Mouse (Mus musculus) liver, embryonic 12.5 days (tissue): Measurements from ENCODE around the gene Stx16. TPM values are rescaled to one million over a fixed set of nuclear protein-coding genes. Genes with fewer than 3 reads are reported as not detected.

Source experiments
- ATAC-seq: fragments of 200-750 bp; cut with Nextera tagmentation; 2 replicates; pipeline ENCODE4 v1.8.0; 2017; ENCODE audit warnings: moderate number of reproducible peaks, mild to moderate bottlenecking, moderate library complexity
- H3K27ac ChIP-seq: fragments of 300-500 bp; sonication (generic); 2 replicates; pipeline ENCODE4 v1.5.1; 2016; ENCODE audit warnings: mild to moderate bottlenecking
- H3K27me3 ChIP-seq: fragments of 300-500 bp; sonication (generic); replicated peaks from 2 replicates; pipeline ENCODE4 v1.6.1; 2016; ENCODE audit warnings: mild to moderate bottlenecking, moderate library complexity
- H3K36me3 ChIP-seq: fragments of 300-500 bp; sonication (generic); 2 replicates; pipeline ENCODE4 v1.6.1; 2016; ENCODE audit warnings: mild to moderate bottlenecking, moderate library complexity
- H3K4me1 ChIP-seq: fragments of 300-500 bp; sonication (generic); 2 replicates; pipeline ENCODE4 v1.6.1; 2016
- H3K4me2 ChIP-seq: fragments of 300-500 bp; sonication (generic); 2 replicates; pipeline ENCODE4 v1.6.1; 2016; ENCODE audit warnings: mild to moderate bottlenecking, moderate library complexity
- H3K4me3 ChIP-seq: fragments of 300-500 bp; sonication (generic); 2 replicates; pipeline ENCODE4 v1.5.1; 2016; ENCODE audit warnings: mild to moderate bottlenecking, moderate library complexity
- H3K9ac ChIP-seq: fragments of 300-500 bp; sonication (generic); 2 replicates; pipeline ENCODE4 v1.6.1; 2016; ENCODE audit warnings: mild to moderate bottlenecking, moderate library complexity
- H3K9me3 ChIP-seq: fragments of 300-500 bp; sonication (generic); replicated peaks from 2 replicates; pipeline ENCODE4 v1.6.1; 2016; ENCODE audit warnings: mild to moderate bottlenecking, moderate library complexity
- WGBS: fragments of 180-500 bp; shearing (Covaris S2); methylation state at CpG from one replicate; pipeline ENCODE4 v1.1.7; 2016; ENCODE audit not compliant: insufficient replicate concordance; 5-methylcytosine and 5-hydroxymethylcytosine counted together
- polyA plus RNA-seq: library from polyadenylated mRNA; unstranded; fragments of >200 nt; fragmentation: Nextera tagmentation; extraction: Ambion mirVana; gene quantifications from 2 replicates; pipeline ENCODE4 v1.2.1, GENCODE M21; 2016

Gene Stx16
- polyA plus RNA-seq, 1 experiment from 2014 or later: 4.9 TPM

DNA sequence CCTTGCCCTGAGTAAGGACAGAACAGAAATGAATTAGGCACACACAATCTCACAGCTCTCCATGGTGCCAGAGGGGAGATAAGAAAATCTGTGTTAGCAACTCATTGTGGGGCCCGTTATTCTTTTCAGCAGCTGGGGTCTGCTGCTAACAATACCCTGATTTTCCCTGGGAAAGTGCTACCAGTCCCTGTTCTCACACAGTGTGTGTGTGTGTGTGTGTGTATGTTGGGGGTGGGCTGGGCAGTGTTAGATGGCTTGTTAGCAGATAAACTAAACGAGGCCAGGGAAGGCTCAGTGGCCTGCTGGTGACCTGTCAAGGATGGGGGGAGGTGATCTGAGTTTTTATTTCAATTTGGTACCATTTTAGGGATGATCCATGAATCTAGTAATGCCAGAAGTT is 14.9 kb upstream of the Stx16 start:
- 20% methylated on average over 2 of the region's 2 CpGs for WGBS
- H3K4me1 ChIP-seq: no peaks in the 10 kb centered on the region
- no peaks in the 10 kb centered on the region for H3K36me3 ChIP-seq
- no peak for ATAC-seq
- no peak overlapping the region for H3K4me3 ChIP-seq
- H3K9me3 ChIP-seq: no peaks in the 10 kb centered on the region
- H3K27me3 ChIP-seq: no peaks in the 10 kb centered on the region
- no peak overlapping the region for H3K27ac ChIP-seq
- H3K4me2 ChIP-seq: no peak overlapping the region
- H3K9ac ChIP-seq: no peak overlapping the region

DNA sequence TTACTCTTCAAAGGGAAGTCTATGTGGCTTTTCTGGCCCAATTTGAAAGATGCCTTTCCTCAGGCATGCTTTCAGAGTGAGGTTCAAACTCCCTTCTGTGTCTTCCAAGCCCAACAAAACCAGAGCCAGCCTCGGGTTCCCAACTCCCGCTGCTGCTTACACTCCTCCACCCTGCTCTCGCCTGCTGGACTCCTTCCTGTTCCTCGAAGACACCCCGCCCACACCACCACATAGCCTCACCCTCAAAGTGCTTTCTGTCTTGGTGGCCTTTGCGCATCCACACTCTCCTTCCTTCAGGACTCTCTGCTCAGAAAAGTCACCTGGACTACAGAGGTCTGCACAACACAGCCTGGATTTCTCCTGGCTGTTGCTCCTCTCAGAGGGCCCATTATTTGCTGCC is 13.0 kb upstream of the Stx16 start:
- WGBS: 36% methylated on average over 6 of the region's 6 CpGs
- Histone ChIP-seq H3K9ac (no peak overlapping the region), H3K4me1 (no peaks in the 10 kb centered on the region), H3K36me3 (no peaks in the 10 kb centered on the region), H3K27ac (no peak overlapping the region), H3K9me3 (no peaks in the 10 kb centered on the region), H3K4me2 (no peak overlapping the region), H3K27me3 (no peaks in the 10 kb centered on the region), H3K4me3 (no peak overlapping the region)
- ATAC-seq: no peak

DNA sequence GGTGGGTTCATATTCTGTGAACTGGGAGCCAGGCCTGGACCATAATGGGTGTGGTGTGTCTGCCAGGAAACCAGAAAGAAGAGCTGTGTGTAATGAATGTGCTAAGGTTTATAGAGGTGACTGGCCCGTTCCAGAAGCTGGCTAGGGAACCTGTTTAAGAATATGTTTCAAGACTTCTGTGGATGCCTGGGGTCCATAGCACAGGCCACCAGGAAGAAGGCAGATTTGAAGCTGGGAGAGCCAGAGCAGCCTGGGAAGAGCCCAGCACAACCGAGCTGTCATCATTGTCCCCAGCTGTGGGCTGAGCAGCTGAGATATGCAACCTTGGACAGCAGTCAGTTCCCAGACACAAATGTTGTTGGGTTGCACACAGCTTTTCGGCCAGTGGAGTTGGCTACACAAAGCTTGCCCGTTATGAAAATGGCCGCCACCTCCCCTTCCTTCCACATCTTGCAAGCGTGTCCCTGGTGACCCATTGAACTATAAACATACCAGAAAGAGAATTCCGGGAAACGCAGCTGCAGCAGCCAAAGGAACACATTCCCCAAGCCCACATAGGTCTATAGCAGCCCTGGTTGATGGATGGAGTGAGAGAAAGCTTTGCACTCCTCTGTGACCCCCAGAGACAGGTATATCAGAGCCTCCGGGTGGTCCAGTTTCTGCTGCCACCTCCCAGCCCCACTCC is 12.4 kb upstream of the Stx16 start:
- ATAC-seq: no peak
- WGBS: 64% methylated on average over 9 of the region's 9 CpGs
- H3K27ac ChIP-seq: no peak overlapping the region

DNA sequence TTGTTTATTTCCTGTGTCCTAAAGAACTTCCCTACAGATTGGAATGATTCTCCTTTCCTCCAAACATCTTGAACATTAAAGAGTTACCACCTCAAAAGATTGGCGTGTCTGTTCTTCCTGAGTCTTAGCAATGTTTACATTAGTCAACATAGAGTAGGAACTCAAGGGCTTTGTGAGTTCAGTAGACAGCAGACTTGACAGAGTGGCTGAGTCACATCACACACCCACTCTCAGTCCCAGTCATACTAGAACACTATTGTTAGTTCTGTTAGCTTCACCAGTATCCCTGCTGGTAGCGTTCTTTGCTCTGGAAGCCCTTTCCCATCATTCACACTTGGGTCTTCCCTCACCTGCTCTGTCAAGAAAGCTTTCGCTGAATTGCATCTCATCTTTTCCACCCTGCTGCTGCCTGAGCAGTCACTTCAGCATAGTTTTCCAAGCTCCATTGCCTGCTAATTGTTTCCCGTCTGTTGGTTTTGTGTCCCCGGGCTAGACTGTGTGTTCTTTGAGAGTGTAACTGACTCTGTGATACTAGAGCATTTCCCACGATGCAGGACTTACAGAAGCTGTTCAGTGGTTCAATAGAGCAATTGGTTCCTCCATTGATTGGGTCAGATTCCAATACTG is 8.2 kb upstream of the Stx16 start:
- WGBS: 68% methylated on average over 6 of the region's 6 CpGs
- H3K4me3 ChIP-seq: no peak overlapping the region
- no peak for ATAC-seq
- no peaks in the 10 kb centered on the region; the same call in 1 of the 2 replicates for H3K27me3 ChIP-seq
- H3K27ac ChIP-seq: no peak overlapping the region
- H3K36me3 ChIP-seq: no peaks in the 10 kb centered on the region
- H3K4me1 ChIP-seq: no peaks in the 10 kb centered on the region
- no peak overlapping the region for H3K9ac ChIP-seq
- H3K9me3 ChIP-seq: no peaks in the 10 kb centered on the region
- H3K4me2 ChIP-seq: no peak overlapping the region

More for the DNA sequence above, 12.4 kb upstream of the Stx16 start:
- H3K4me1 ChIP-seq: no peaks in the 10 kb centered on the region
- H3K4me2 ChIP-seq: no peak overlapping the region
- no peak overlapping the region for H3K4me3 ChIP-seq
- no peaks in the 10 kb centered on the region for H3K9me3 ChIP-seq
- H3K9ac ChIP-seq: no peak overlapping the region
- H3K36me3 ChIP-seq: no peaks in the 10 kb centered on the region
- H3K27me3 ChIP-seq: no peaks in the 10 kb centered on the region

DNA sequence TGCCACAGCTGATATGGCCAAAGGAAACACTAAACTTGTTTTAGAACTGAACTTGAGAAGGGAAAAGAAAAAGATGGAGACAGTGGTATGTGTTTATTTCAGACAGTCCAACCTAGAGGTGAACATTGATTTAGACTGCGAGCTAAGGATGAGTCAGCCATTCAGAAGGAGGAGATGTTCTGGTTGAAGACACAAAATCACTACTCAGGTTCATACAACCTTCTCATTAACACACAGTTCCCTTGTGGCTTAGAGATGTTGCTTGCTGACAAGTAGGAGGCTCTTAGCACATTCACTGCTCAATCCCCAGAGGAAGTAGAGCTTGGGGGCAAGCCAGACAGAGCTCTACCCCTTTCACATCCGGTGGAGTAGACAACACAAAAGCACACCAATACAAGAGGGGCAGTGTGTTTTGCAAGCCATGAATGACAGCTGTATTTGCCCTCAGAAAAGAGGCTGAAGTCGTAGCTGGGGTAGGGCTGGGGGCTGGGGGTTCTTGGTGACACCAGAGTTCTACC is 6.5 kb upstream of the Stx16 start:
- Histone ChIP-seq H3K4me1 (peaks cover 2% of the 10 kb centered on the region), H3K9ac (no peak overlapping the region), H3K9me3 (no peaks in the 10 kb centered on the region), H3K27ac (no peak overlapping the region), H3K27me3 (no peaks in the 10 kb centered on the region; the same call in 1 of the 2 replicates), H3K4me3 (no peak overlapping the region), H3K4me2 (no peak overlapping the region), H3K36me3 (no peaks in the 10 kb centered on the region)
- ATAC-seq: no peak
- WGBS: 36% methylated on average over 3 of the region's 3 CpGs

DNA sequence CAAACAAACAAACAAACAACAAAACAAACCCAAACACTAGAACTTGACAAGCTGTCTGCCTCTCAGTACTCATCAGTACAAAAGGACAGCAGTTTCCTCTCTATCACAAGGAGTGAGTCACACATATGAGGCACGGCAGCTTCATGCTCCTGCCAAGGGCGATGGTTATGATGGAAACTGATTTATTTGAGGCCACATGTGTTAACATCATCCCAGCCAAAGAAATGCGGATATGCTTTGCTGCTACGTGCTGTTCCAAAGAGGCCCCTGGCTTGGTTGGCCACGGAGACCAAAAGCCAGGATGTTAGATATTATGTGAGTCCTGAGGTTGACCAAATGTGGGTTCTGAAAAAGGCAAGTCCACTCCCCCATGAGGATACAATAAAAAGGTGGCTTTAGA is 4.7 kb upstream of the Stx16 start:
- no peak overlapping the region for H3K4me2 ChIP-seq
- H3K36me3 ChIP-seq: no peaks in the 10 kb centered on the region
- no peaks in the 10 kb centered on the region for H3K9me3 ChIP-seq
- no peak overlapping the region for H3K4me3 ChIP-seq
- no peaks in the 10 kb centered on the region; the same call in 1 of the 2 replicates for H3K27me3 ChIP-seq
- no peak overlapping the region for H3K9ac ChIP-seq
- ATAC-seq: no peak
- peaks cover 15% of the 10 kb centered on the region for H3K4me1 ChIP-seq
- 69% methylated on average over 5 of the region's 5 CpGs for WGBS
- H3K27ac ChIP-seq: no peak overlapping the region

DNA sequence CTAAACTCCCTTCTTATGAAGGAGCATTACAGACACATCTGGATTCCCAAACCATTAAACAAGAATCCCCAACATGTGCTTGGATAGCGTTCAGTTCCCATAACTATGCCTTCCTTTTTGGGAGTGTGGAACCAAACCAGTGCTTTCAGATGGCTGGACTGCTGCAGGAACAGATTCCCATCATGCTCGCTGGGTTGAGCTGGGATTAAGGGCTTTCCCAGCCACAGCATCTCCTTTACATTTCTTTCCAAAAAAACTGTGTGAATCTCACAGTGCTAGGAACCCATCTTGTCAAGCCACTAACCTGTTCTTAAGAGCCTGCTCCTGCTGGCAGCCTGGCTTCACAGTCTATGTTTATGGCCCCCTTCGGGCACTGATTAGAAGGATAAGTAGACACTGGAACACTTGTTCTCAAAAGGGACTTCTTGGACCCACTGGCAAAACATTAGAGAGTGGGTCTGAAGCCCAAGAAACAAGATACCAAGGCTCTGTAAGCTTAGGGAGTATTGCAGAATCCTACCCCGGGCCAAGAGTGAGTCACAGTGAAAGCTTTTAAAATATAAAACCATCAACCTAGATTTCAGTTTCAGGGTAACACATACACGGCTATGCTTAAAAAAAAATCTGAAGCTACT is 2.8 kb upstream of the Stx16 start:
- H3K4me2 ChIP-seq: no peak overlapping the region
- H3K4me1 ChIP-seq: peaks cover 32% of the 10 kb centered on the region
- no peaks in the 10 kb centered on the region for H3K9me3 ChIP-seq
- ATAC-seq: no peak
- H3K9ac ChIP-seq: no peak overlapping the region
- no peaks in the 10 kb centered on the region for H3K36me3 ChIP-seq
- H3K27me3 ChIP-seq: no peaks in the 10 kb centered on the region; the same call in 1 of the 2 replicates
- H3K27ac ChIP-seq: no peak overlapping the region
- 70% methylated on average over 5 of the region's 5 CpGs for WGBS
- H3K4me3 ChIP-seq: no peak overlapping the region

DNA sequence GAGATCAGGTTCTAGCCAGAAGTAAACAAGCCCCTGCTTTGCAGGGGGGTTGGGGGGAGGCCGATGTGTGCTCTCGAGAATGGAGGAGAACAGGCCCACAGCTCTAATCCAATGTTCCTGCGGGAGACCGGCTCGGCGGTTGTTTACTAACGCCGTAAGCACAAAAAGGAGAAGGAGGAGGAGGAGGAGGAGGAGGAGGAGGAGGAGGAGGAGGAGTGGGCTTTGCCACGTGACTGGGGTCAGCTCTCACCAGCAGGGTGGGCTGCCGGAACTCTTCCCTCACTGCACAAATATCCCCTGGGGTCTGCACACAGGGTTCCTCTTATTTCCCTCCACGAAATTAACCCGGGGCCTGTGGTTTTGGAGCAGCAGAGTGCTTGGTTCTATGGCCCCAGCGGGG is 1.5 kb upstream of the Stx16 start:
- H3K4me1 ChIP-seq: peaks cover 33% of the 10 kb centered on the region
- H3K4me3 ChIP-seq: peak overlapping the region; percentile 89
- H3K36me3 ChIP-seq: no peaks in the 10 kb centered on the region
- WGBS: 4% methylated on average over 8 of the region's 13 CpGs
- H3K27me3 ChIP-seq: no peaks in the 10 kb centered on the region; the same call in 1 of the 2 replicates
- H3K9me3 ChIP-seq: no peaks in the 10 kb centered on the region
- H3K4me2 ChIP-seq: peak overlapping the region; percentile 95
- H3K27ac ChIP-seq: 0 out of 2 replicates have a peak overlapping the region, but pooled peaks have one; percentile 75
- H3K9ac ChIP-seq: peak overlapping the region; percentile 87
- no peak for ATAC-seq

DNA sequence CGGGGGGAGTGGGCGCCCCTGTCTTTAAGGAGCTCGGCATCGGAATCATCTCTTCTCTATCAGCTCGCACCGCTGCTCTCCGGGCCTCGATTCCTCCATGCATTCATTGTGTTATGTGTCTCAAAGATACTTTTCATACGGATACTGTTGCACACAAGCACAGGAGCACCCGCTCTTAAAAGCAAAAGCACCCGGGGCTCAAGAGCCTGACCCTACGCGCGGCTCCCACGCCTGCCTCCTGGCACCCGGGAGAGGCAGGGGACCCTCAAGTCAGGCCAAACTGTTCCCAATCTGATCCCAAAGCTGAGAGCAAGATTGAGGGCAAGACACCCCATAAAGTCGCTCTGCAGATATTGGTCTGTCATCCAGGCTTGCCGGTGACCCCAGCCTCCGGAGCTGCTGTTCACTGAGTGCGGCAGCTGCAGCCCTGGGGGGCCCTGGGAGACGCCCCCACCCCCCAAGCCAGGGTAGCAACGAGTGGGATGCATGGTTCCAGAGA is 987 bp upstream of the Stx16 start:
- no peak for ATAC-seq
- H3K36me3 ChIP-seq: no peaks in the 10 kb centered on the region
- peak overlapping the region; percentile 89 for H3K4me3 ChIP-seq
- H3K4me1 ChIP-seq: peaks cover 33% of the 10 kb centered on the region
- peak overlapping the region; percentile 95 for H3K4me2 ChIP-seq
- no peaks in the 10 kb centered on the region; the same call in 1 of the 2 replicates for H3K27me3 ChIP-seq
- peak overlapping the region; percentile 75 for H3K27ac ChIP-seq
- 5% methylated on average over 22 of the region's 22 CpGs for WGBS
- peak overlapping the region; percentile 87 for H3K9ac ChIP-seq
- H3K9me3 ChIP-seq: no peaks in the 10 kb centered on the region

DNA sequence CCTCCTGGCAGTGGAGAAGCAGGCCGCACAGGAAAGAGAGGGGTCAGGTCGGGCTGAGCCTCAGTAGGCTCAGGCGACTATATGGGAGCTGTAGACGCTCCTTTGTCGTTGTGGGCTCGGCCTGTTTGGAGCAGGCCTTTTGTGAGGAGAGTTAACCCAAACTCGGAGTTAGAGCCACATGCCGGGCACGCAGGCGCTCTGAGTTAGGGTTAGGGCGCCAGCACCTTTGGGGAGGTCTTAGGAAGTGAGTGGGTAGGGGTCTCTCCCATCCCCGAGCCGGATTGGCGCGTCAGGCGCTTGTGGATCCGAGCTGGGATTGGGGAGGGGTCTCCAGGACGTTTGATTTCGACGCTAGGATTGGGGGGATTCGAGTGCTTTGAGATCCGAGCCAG is 321 bp downstream of the Stx16 start:
- ATAC-seq: no peak
- WGBS: 2% methylated on average over 22 of the region's 22 CpGs
- Histone ChIP-seq H3K4me2 (peak overlapping the region; percentile 95), H3K27me3 (no peaks in the 10 kb centered on the region; the same call in 1 of the 2 replicates), H3K4me1 (peaks cover 45% of the 10 kb centered on the region), H3K4me3 (peak overlapping the region; percentile 89), H3K36me3 (no peaks in the 10 kb centered on the region), H3K9ac (peak overlapping the region; percentile 87), H3K9me3 (no peaks in the 10 kb centered on the region), H3K27ac (peak overlapping the region; percentile 75)

DNA sequence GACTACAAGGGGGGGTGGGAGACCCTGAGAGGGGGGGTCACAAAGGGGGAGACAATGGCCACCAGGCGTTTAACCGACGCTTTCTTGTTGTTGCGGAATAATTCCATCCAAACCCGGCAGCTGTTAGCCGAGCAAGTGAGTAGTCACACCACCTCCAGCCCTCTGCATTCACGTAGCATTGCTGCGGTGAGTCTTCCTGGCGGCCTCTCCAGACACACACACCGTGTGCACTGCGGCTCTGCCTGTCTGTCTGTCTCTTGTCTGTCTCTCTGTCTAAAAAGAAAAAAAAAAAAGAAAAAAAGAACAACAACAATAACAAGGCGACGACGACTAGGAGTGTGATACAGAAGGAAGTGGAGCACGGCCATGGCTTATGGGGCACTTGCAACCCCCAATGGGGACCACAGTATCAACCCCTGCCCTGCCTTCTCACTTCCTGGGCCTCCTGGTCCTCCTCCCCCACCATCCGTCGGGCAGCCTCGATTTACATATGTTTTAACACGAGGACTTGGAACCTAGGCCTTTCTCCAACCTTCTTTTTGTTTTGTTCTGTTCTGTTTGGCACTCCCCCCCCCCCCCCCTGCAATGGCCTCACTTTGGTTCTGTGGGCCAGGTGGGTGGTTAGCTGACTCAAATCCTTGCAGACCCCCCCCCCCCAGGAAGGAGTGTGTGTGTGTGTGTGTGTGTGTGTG is 1.0 kb downstream of the Stx16 start:
- peak overlapping the region; percentile 95 for H3K4me2 ChIP-seq
- no peaks in the 10 kb centered on the region for H3K9me3 ChIP-seq
- peak overlapping the region; percentile 89 for H3K4me3 ChIP-seq
- peaks cover 47% of the 10 kb centered on the region for H3K4me1 ChIP-seq
- peak overlapping the region; percentile 75 for H3K27ac ChIP-seq
- ATAC-seq: peak; percentile 38; the same call in 1 of the 2 replicates
- H3K36me3 ChIP-seq: no peaks in the 10 kb centered on the region
- H3K27me3 ChIP-seq: no peaks in the 10 kb centered on the region; the same call in 1 of the 2 replicates
- 0% methylated on average over 19 of the region's 19 CpGs for WGBS
- H3K9ac ChIP-seq: peak overlapping the region; percentile 87
